Mouse (Mus musculus): ENCODE measurements around the gene Magoh. TPM values are rescaled to one million over a fixed set of nuclear protein-coding genes. Genes with fewer than 3 reads are reported as not detected.

Magoh gene
- 6.2 and 17.4 TPM in 2 replicates for polyA plus RNA-seq (2012; rRNA removed; ENCODE audit: low replicate concordance)

DNA sequence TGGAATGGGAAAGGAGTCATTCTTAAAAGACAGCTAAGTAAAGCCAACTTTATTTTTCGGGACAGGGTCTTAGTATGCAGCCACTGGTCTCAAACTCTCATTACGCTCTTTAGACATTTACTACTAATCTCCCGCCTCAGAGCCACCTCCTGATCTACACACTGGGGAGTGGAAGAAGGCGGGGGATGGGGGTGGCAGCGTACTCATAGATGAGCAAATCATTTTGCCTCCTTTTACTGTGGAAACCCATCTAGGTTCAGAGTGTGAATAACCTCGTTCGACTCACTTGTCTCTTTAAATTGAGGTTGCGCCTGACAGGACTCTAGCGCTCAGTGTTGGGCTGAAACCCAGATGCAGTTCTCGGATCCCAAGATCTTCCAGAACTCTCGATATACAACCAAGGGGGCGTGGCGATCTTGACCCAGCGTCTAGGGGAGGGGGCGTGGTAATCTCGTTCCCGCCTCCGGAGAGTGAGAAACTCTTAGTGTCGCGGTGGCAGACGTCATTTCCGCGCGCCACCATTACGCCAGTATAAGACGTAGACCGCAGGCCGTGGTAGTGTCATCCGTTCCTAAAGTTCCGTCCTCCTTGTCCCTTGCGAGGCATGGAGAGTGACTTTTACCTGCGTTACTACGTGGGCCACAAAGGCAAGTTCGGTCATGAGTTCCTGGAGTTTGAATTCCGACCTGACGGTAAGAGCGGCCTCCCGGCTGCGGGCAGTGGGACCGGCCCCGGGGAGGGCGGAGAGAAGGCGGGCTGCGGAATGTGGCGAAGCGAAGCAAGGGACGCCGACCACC, at the start of gene Magoh:
Gene Magoh, plus strand, starts transcription at position 502 of the 797 bp plus-strand sequence.

DNA sequence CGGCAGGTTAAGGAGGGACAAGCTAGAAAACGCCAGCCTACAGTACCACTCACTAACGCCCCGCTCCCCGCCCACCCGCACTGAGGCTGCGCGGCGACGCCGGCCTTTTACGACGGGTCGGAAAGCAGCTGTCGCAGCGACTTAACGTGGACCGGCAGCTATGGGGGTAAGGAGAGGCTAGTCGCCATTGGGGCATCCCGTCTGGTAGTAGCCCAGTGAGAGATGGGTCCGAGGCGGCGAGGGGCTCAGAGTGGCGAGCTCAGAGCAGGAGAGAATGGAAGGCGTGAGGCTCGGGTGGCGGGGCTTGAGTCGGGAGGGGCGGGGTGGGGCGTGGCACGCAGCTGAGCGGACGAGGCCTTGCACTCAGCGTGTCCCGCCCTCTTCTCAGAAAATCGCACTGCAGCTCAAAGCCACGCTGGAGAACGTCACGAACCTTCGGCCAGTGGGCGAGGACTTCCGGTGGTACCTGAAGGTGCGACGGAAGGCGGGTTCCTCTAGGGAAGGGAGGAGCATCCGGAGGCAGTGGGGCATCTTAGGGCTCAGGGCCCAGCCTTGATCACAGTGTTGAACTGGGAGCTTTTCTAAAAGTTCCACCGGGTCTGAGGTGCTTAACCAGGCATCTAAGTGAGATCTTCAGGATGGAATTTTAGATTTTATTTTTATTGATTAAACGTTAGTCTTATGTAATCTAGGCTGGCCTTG, 10.3 kb downstream of the Magoh start, which contains the start of gene 0610037L13Rik:
Gene 0610037L13Rik, plus strand, starts transcription at position 83 of the 702 bp plus-strand sequence.

GRCm38 (mm10) chr4:107923145-107923802, 43.7 kb downstream of the Magoh start, which contains the start of gene Cpt2:
Cpt2 (minus strand) TSS chr4:107923610.

Other genes starting within 250 kb of the Magoh start
- gene Dmrtb1, start 195.5 kb upstream of the Magoh start, polyA plus RNA-seq (2012; rRNA removed; ENCODE audit: low replicate concordance) = not detected in 2 replicates
- gene Lrp8, start 77.5 kb upstream of the Magoh start, polyA plus RNA-seq (2012; rRNA removed; ENCODE audit: low replicate concordance) = 1.4 and 3.5 TPM in 2 replicates
- 8.7 and 9.5 TPM in 2 replicates for gene 0610037L13Rik, start 10.1 kb downstream of the Magoh start, polyA plus RNA-seq (2012; rRNA removed; ENCODE audit: low replicate concordance)
- 257 and 394 TPM in 2 replicates for gene Cpt2, start 43.9 kb downstream of the Magoh start, polyA plus RNA-seq (2012; rRNA removed; ENCODE audit: low replicate concordance)
- 0.43 and 0.46 TPM in 2 replicates for gene Slc1a7, start 88.6 kb downstream of the Magoh start, polyA plus RNA-seq (2012; rRNA removed; ENCODE audit: low replicate concordance)
- 29.9 and 140 TPM in 2 replicates for gene Podn, start 216.7 kb downstream of the Magoh start, polyA plus RNA-seq (2012; rRNA removed; ENCODE audit: low replicate concordance)

All from duodenum, adult 2 months (tissue).